ENCODE assay signal across 8 mouse cellular contexts in the genomic region with DNA sequence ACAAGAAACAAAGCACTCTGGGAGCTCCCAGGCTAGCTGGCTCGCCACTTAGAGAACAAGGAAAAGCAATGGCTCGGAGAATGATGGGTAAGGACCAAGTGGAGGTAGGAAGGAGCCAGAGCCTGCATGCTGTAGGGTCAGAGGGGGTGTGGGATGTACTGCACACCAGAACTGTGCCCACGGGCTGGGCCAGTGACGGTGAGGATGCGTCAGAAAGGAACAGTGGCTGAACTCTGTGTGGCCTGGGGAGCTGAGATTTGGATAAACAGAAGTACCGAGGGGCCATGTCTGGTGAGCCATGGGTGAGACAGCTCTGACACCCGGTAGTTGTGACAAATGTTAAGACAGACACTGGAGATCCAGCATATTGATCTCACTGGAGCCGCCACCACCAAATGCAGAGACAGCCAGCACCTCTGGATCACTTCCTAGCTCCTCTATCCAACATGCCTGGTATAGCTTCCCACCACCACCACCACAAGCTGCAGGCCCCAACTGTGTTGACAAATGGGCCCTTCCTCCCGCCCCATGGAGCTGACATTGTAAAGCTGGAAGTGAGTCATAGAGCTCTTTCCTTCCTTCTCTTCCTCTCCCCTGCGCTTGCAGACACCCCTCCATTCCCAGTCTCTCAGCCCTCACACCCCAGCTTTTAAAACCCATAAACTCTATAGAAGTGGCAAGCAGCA. TPM values are rescaled to one million over a fixed set of nuclear protein-coding genes. Genes with fewer than 3 reads are reported as not detected.
DNase-seq lines count a peak whose midpoint lies in the region; ATAC-seq and TF ChIP-seq lines count a peak whose summit lies in the region.

No protein-coding gene starts in this region.

- H3K9me3 ChIP-seq in limb, embryonic 10.5 days (replicated peaks) = no peaks in the 10 kb centered on the region
- no peaks in the 10 kb centered on the region for H3K9me3 ChIP-seq in forebrain, postnatal 0 days (ENCODE audit: low read length)

- H3K4me1 ChIP-seq in limb, embryonic 10.5 days = peaks cover 59% of the 10 kb centered on the region
- no peaks in the 10 kb centered on the region for H3K4me1 ChIP-seq in forebrain, postnatal 0 days (ENCODE audit: insufficient read depth)

- no peak overlapping the region for H3K4me2 ChIP-seq in forebrain, postnatal 0 days (ENCODE audit: low read depth)

- no peaks in the 10 kb centered on the region for H3K36me3 ChIP-seq in limb, embryonic 10.5 days
- H3K36me3 ChIP-seq in forebrain, postnatal 0 days (ENCODE audit: insufficient read depth) = no peaks in the 10 kb centered on the region

- peak; percentile 19 to 46 for DNase-seq in layer of hippocampus, adult 18-20 months (ENCODE audit: low spot score in 2 of 2)
- DNase-seq in layer of hippocampus, adult 8-10 months (ENCODE audit: low spot score in 2 of 2) = no peak
- DNase-seq in heart, adult 9 months (ENCODE audit: low spot score in 2 of 2) = peak; percentile 58 to 73
- DNase-seq in limb, embryonic 10.5 days (ENCODE audit: low spot score) = no peak
- no peak for DNase-seq in forebrain, postnatal 0 days
- no peak for DNase-seq in layer of hippocampus, postnatal 14 days (ENCODE audit: low spot score in 2 of 2)

- ATAC-seq in neutrophil, adult 5-6 weeks (ENCODE audit: extremely low read depth, insufficient number of reproducible peaks, low FRiP score, poor library complexity, severe bottlenecking) = peak; percentile 51
- ATAC-seq in forebrain, postnatal 0 days = no peak
- no peak for ATAC-seq in erythroblast, adult 5-6 weeks (replicated peaks; ENCODE audit: low FRiP score, poor library complexity, severe bottlenecking)

- WGBS in limb, embryonic 10.5 days = 67% methylated on average over 10 of the region's 10 CpGs
- 80% methylated on average over 10 of the region's 10 CpGs for WGBS in forebrain, postnatal 0 days

- H3K27me3 ChIP-seq in limb, embryonic 10.5 days (ENCODE audit: low read depth, poor library complexity, severe bottlenecking) = no peaks in the 10 kb centered on the region
- no peaks in the 10 kb centered on the region for H3K27me3 ChIP-seq in forebrain, postnatal 0 days (ENCODE audit: insufficient read depth, low read length)

- no peak overlapping the region for H3K9ac ChIP-seq in forebrain, postnatal 0 days

- no peak overlapping the region for H3K4me3 ChIP-seq in limb, embryonic 10.5 days
- H3K4me3 ChIP-seq in forebrain, postnatal 0 days (ENCODE audit: low read depth, low read length) = no peak overlapping the region

- H3K27ac ChIP-seq in limb, embryonic 10.5 days = peak overlapping the region; percentile 59; the same call in 1 of the 2 replicates
- H3K27ac ChIP-seq in forebrain, postnatal 0 days (ENCODE audit: low read depth, low read length) = no peak overlapping the region

- TF ChIP-seq CTCF in forebrain, postnatal 0 days (IDR thresholded peaks at IDR 0.05; ENCODE audit: low read depth) = no peak

RNA-seq across cellular contexts. Expression of gene Zfp36l2, which starts 46.8 kb away (rescaled TPM):
- total RNA-seq in layer of hippocampus, adult 18-20 months (2021) = 10 to 100 TPM; 22.0 to 32.5 TPM
- 10 to 100 TPM; 23.9 to 30.9 (median 29.5) TPM for total RNA-seq in layer of hippocampus, adult 8-10 months (2022)
- polyA plus RNA-seq in limb, embryonic 10.5 days (2016; fragmentation: Nextera tagmentation; extraction: Ambion mirVana) = 13.4 and 14.2 TPM in 2 replicates
- total RNA-seq in neutrophil, adult 5-6 weeks (2017) = 276 and 293 TPM in 2 replicates
- total RNA-seq in forebrain, postnatal 0 days (2014; rRNA removed) = 7.5 and 9.6 TPM in 2 replicates
- 3.8 and 5.1 TPM in 2 replicates for polyA plus RNA-seq in forebrain, postnatal 0 days (2015; fragmentation: Nextera tagmentation; extraction: Ambion mirVana)
- total RNA-seq in layer of hippocampus, postnatal 14 days (2021) = 10 to 100 TPM; 22.7 to 29.5 TPM
- 50.2 and 57.8 TPM in 2 replicates for total RNA-seq in erythroblast, adult 5-6 weeks (2015; ENCODE audit: low replicate concordance)
- total RNA-seq in erythroblast, adult 5-6 weeks (2017; ENCODE audit: low replicate concordance) = 23.0 and 25.8 TPM in 2 replicates

Comparison
In these comparisons a context has a peak if more than half of its experiments do, and no peak if none do; other contexts are left out.
1. DNase-seq: peak in layer of hippocampus, adult 18-20 months (2 of 2) and heart, adult 9 months (2 of 2); none in layer of hippocampus, adult 8-10 months (0 of 2), limb, embryonic 10.5 days (single experiment), forebrain, postnatal 0 days (single experiment) and layer of hippocampus, postnatal 14 days (0 of 2).